Mouse (Mus musculus) lung, postnatal 0 days (tissue): ENCODE measurements around the gene Syna. TPM values are rescaled to one million over a fixed set of nuclear protein-coding genes. Genes with fewer than 3 reads are reported as not detected.

ENCODE experiments used
- ATAC-seq: fragments of 200-750 bp; cut with Nextera tagmentation; 2 replicates; pipeline ENCODE4 v1.8.0; 2017; ENCODE audit warnings: moderate library complexity
- DNase-seq: peaks from one replicate; pipeline ENCODE4 v3.0.0-alpha.2; 2016; ENCODE audit warnings: low spot score
- H3K27ac ChIP-seq: fragments of 300-500 bp; sonication (generic); 2 replicates; pipeline ENCODE4 v1.5.1; 2014; ENCODE audit warnings: antibody characterized with exemption, mild to moderate bottlenecking, low read length, mixed read lengths
- H3K27me3 ChIP-seq: fragments of 300-500 bp; sonication (generic); replicated peaks from 2 replicates; pipeline ENCODE4 v1.6.1; 2014; ENCODE audit warnings: low read length, mixed read lengths; ENCODE audit not compliant: insufficient read depth
- H3K36me3 ChIP-seq: fragments of 300-500 bp; sonication (generic); 2 replicates; pipeline ENCODE4 v1.6.1; 2014; ENCODE audit warnings: low read length, mixed read lengths; ENCODE audit not compliant: insufficient read depth
- H3K4me1 ChIP-seq: fragments of 300-500 bp; sonication (generic); 2 replicates; pipeline ENCODE4 v1.6.1; 2014; ENCODE audit warnings: antibody characterized with exemption, low read depth, low read length, mixed read lengths; ENCODE audit not compliant: insufficient read depth
- H3K4me2 ChIP-seq: fragments of 300-500 bp; sonication (generic); replicated peaks from 2 replicates; pipeline ENCODE4 v1.6.1; 2014; ENCODE audit warnings: low read depth, mild to moderate bottlenecking, low read length, moderate library complexity, mixed read lengths
- H3K4me3 ChIP-seq: fragments of 300-500 bp; sonication (generic); 2 replicates; pipeline ENCODE4 v1.5.1; 2014; ENCODE audit warnings: low read depth, low read length
- H3K9ac ChIP-seq: fragments of 300-500 bp; sonication (generic); replicated peaks from 2 replicates; pipeline ENCODE4 v1.6.1; 2014; ENCODE audit warnings: low read depth, mild to moderate bottlenecking
- H3K9me3 ChIP-seq: fragments of 300-500 bp; sonication (generic); 2 replicates; pipeline ENCODE4 v1.6.1; 2016; ENCODE audit warnings: low read length, mixed read lengths
- CTCF ChIP-seq: IDR thresholded peaks from 2 replicates; pipeline ENCODE4 v1.5.1; 2016; ENCODE audit warnings: antibody characterized with exemption, mild to moderate bottlenecking
- EP300 ChIP-seq: IDR thresholded peaks from 2 replicates; pipeline ENCODE4 v1.6.1; 2016; ENCODE audit warnings: antibody characterized with exemption, mild to moderate bottlenecking, control low read depth
- WGBS: fragments of 180-500 bp; shearing (Covaris S2); extraction: QIAGEN DNeasy Blood & Tissue Kit; methylation state at CpG from one replicate; pipeline ENCODE4 v1.1.7; 2014; 5-methylcytosine and 5-hydroxymethylcytosine counted together
- polyA plus RNA-seq: library from polyadenylated mRNA; unstranded; fragments of >200 nt; fragmentation: Nextera tagmentation; extraction: Ambion mirVana; gene quantifications from 2 replicates; pipeline ENCODE4 v1.2.1, GENCODE M21; 2015

The Syna gene
- polyA plus RNA-seq, 1 experiment from 2014 or later: 0.24 TPM

- Histone ChIP-seq H3K36me3 (0 out of 2 replicates have a peak, but pooled peaks cover 13% of the 10 kb centered on the region), H3K4me3 (no peak overlapping the region), H3K4me1 (no peaks in the 10 kb centered on the region), H3K9ac (no peak overlapping the region), H3K27ac (no peak overlapping the region), H3K4me2 (no peak overlapping the region), H3K27me3 (no peaks in the 10 kb centered on the region), H3K9me3 (no peaks in the 10 kb centered on the region)
- 83% methylated on average over 11 of the region's 11 CpGs for WGBS
- DNase-seq: no peak
- TF ChIP-seq EP300: no peak
- TF ChIP-seq CTCF: no peak
- ATAC-seq: no peak
Measured at GRCm38 (mm10) chr5:134592026-134592581, 32.1 kb upstream of the Syna start.

- DNase-seq: no peak
- Histone ChIP-seq H3K27ac (no peak overlapping the region), H3K9ac (no peak overlapping the region), H3K4me3 (no peak overlapping the region), H3K4me1 (no peaks in the 10 kb centered on the region), H3K4me2 (no peak overlapping the region), H3K36me3 (0 out of 2 replicates have a peak, but pooled peaks cover 9% of the 10 kb centered on the region), H3K9me3 (no peaks in the 10 kb centered on the region), H3K27me3 (no peaks in the 10 kb centered on the region)
- no peak for ATAC-seq
- 76% methylated on average over 3 of the region's 3 CpGs for WGBS
- TF ChIP-seq EP300 (no peak), CTCF (no peak)
Measured at GRCm38 (mm10) chr5:134589900-134590299, 29.9 kb upstream of the Syna start.

DNA sequence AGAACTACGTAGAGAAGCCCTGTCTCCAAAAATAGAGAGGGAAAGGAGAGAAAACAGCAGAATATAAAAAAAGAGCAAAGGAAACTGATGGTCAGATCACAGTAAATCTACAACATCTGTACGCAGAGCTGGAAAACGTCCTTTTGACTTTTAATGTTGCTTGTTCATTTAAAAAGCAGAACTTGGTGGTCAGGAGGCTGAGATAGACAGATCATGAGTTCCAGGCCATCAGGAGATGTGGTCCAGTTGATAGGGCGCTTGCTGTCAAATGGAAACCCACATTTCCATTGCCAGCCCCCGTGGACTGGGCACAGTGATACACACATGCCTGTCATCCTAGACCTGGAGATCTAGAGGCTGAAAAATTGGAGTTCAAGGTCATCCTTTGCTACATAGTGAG, 24.8 kb upstream of the Syna start:
- ATAC-seq (no peak), DNase-seq (no peak)
- 84% methylated on average over 5 of the region's 5 CpGs for whole genome bisulfite sequencing
- no peaks in the 10 kb centered on the region for H3K27me3 ChIP-seq
- TF ChIP-seq EP300 (no peak), CTCF (no peak)
- H3K27ac ChIP-seq: no peak overlapping the region
- H3K4me2 ChIP-seq: no peak overlapping the region
- H3K9me3 ChIP-seq: no peaks in the 10 kb centered on the region
- no peak overlapping the region for H3K9ac ChIP-seq
- no peaks in the 10 kb centered on the region for H3K36me3 ChIP-seq
- H3K4me1 ChIP-seq: no peaks in the 10 kb centered on the region
- H3K4me3 ChIP-seq: no peak overlapping the region

DNA sequence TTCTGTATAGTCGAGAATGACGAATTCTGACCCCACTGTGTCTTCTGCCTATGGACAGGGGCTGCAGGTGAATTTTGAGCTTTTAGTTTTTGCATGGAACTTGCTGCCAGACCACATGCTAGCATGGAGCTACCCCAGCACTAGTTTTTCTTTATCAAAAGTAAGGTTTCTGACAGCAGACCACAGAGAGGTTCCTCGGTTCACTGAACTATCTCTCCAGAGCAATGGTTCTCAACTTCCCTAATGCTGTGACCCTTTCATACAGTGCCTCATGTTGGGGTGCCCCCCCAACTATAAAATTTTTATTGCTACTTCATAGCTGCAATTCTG, 23.9 kb upstream of the Syna start:
- WGBS: 56% methylated on average over 3 of the region's 3 CpGs
- H3K4me3 ChIP-seq: no peak overlapping the region
- no peak for ATAC-seq

DNA sequence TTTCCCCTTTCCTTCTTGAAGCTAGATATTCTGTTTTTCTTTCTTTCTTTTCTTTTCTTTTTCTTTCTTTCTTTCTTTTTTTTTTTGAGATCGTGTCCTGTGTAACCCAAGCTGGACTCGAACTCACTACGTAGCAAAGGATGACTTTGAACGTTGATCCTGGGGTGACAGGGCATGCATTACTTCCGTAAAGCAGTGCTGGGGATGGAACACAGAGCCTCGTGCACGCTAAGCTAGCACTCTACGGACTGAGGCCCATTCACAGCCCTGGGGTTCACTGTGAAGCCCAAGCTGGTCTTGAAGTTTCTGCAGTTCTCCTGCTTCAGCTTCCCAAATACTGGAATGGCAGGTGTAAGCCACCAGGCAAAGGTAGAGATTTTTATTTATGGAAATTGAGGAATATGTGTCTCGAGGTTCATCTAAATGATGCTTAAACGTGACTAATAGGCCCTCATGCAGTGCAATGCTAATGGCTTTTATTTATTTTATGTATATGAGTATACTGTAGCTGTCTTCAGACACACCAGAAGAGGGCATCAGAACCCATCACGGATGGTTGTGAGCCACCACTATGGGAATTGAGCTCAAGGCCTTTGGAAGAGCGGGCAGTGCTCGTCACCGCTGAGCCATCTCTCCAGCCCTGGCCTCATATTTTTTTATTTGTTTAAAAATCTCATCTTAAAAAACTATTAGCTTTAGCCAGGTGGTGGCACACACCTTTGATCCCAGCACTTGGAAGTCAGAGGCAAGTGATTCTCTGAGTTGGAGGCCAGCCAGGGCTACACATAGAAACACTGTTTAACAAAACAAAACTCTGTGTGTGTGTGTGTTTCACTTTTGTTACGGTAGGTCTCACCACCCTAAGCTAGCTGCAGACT, 23.3 kb upstream of the Syna start:
- ATAC-seq (no peak), DNase-seq (no peak)
- H3K4me2 ChIP-seq: peak overlapping the region; percentile 82
- H3K9me3 ChIP-seq: no peaks in the 10 kb centered on the region
- no peak overlapping the region for H3K27ac ChIP-seq
- peak overlapping the region; percentile 59 for H3K9ac ChIP-seq
- TF ChIP-seq EP300: no peak
- peak; percentile 25; the same call in 1 of the 2 replicates for TF ChIP-seq CTCF
- no peaks in the 10 kb centered on the region for H3K27me3 ChIP-seq
- no peaks in the 10 kb centered on the region for H3K36me3 ChIP-seq
- WGBS: 22% methylated on average over 15 of the region's 15 CpGs
- H3K4me1 ChIP-seq: no peaks in the 10 kb centered on the region
- peak overlapping the region; percentile 83 for H3K4me3 ChIP-seq

More for the DNA sequence above, 23.9 kb upstream of the Syna start:
- no peaks in the 10 kb centered on the region for H3K9me3 ChIP-seq
- no peak overlapping the region for H3K9ac ChIP-seq
- no peaks in the 10 kb centered on the region for H3K36me3 ChIP-seq
- H3K27me3 ChIP-seq: no peaks in the 10 kb centered on the region
- H3K4me2 ChIP-seq: no peak overlapping the region
- DNase-seq: no peak
- no peak overlapping the region for H3K27ac ChIP-seq
- TF ChIP-seq EP300 (no peak), CTCF (no peak)
- no peaks in the 10 kb centered on the region for H3K4me1 ChIP-seq

DNA sequence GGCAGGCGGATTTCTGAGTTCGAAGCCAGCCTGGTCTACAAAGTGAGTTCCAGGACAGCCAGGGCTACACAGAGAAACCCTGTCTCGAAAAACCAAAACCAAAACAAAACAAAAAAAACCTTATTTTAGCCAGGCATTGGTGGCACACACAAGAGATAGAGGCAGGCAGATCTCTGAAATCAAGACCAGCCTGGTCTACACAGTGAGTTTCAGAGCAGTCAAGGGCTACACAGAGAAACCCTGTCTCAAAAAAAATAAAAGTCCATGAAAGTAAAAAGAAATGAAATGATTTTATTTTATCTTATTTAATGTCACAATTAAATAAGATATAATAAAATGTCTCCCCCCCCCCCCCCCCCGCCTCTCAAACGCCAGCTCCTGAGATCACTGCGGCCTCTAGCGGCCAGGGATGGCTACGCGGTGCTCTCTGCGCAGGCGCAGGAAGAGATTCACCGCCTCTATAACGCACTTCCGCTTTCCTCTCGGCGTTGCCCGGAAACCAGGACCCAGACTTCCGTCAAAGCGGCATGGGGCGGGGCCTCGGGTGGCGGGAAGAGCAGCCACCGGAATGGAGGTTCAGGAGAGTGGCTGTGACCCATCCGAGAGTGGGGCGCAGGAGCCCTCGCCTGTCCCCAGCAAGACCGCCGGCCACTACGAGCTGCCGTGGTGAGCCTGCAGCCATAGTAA, 22.4 kb upstream of the Syna start:
- H3K36me3 ChIP-seq: no peaks in the 10 kb centered on the region
- peak overlapping the region; percentile 83 for H3K4me3 ChIP-seq
- WGBS: 8% methylated on average over 28 of the region's 30 CpGs
- peak overlapping the region; percentile 82 for H3K4me2 ChIP-seq
- no peaks in the 10 kb centered on the region for H3K27me3 ChIP-seq
- no peaks in the 10 kb centered on the region for H3K4me1 ChIP-seq
- no peaks in the 10 kb centered on the region for H3K9me3 ChIP-seq
- no peak overlapping the region for H3K27ac ChIP-seq
- peak overlapping the region; percentile 59 for H3K9ac ChIP-seq
- DNase-seq: peak; percentile 99
- TF ChIP-seq CTCF (peak; percentile 82), EP300 (no peak)
- peak; percentile 98 for ATAC-seq
